In the genomic region with DNA sequence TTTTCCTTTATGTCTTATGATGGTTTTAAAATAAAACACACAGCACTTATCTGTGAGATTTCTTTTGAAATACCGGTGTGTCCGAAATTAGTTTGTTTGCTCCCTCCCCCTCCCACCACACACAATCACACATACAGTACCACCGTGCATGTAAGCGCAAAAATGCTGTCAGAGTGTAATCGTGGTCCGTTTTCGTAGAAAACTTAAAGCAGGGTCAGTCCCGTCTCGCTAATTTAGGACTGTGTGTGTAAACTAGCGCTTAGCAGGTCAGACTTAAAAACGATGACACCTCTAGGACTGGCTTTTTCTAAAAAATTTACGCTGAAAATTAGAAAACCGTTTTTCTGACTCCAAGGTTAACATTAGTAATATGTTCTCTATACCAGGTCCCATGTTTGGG, we compare ENCODE assay signal across 8 mouse cellular contexts.
DNase-seq lines count a peak whose midpoint lies in the region; ATAC-seq and TF ChIP-seq lines count a peak whose summit lies in the region.

No protein-coding gene starts in this region.

- peaks cover 14% of the 10 kb centered on the region for H3K27me3 ChIP-seq in heart, embryonic 10.5 days (ENCODE audit: insufficient read depth, poor library complexity, severe bottlenecking)
- H3K27me3 ChIP-seq in hindbrain, embryonic 10.5 days (ENCODE audit: insufficient read depth, poor library complexity, severe bottlenecking): peaks cover 47% of the 10 kb centered on the region
- H3K27me3 ChIP-seq in liver, embryonic 16.5 days (ENCODE audit: control insufficient read depth, insufficient read depth, low read depth, low read length): peaks cover 21% of the 10 kb centered on the region

- H3K4me3 ChIP-seq in heart, embryonic 10.5 days: peak overlapping the region; percentile 72
- peak overlapping the region; percentile 69 for H3K4me3 ChIP-seq in hindbrain, embryonic 10.5 days
- peak overlapping the region; percentile 46; the same call in 1 of the 2 replicates for H3K4me3 ChIP-seq in liver, embryonic 16.5 days (ENCODE audit: low read depth, low read length)

- no peaks in the 10 kb centered on the region for H3K9me3 ChIP-seq in heart, embryonic 10.5 days
- H3K9me3 ChIP-seq in hindbrain, embryonic 10.5 days: no peaks in the 10 kb centered on the region
- H3K9me3 ChIP-seq in liver, embryonic 16.5 days (replicated peaks; ENCODE audit: control insufficient read depth, low read length): no peaks in the 10 kb centered on the region

- no peak for ATAC-seq in liver, embryonic 16.5 days (ENCODE audit: low read depth)

- H3K36me3 ChIP-seq in heart, embryonic 10.5 days: no peaks in the 10 kb centered on the region
- H3K36me3 ChIP-seq in hindbrain, embryonic 10.5 days: no peaks in the 10 kb centered on the region
- no peaks in the 10 kb centered on the region for H3K36me3 ChIP-seq in liver, embryonic 16.5 days (ENCODE audit: control insufficient read depth, insufficient read depth)

- H3K4me1 ChIP-seq in heart, embryonic 10.5 days: peaks cover 25% of the 10 kb centered on the region
- H3K4me1 ChIP-seq in hindbrain, embryonic 10.5 days (replicated peaks): peaks cover 48% of the 10 kb centered on the region
- no peaks in the 10 kb centered on the region for H3K4me1 ChIP-seq in liver, embryonic 16.5 days (ENCODE audit: control insufficient read depth, low read depth, low read length)

- H3K9ac ChIP-seq in liver, embryonic 16.5 days (ENCODE audit: low read depth, low read length): no peak overlapping the region

- peak overlapping the region; percentile 65 for H3K4me2 ChIP-seq in liver, embryonic 16.5 days (ENCODE audit: low read depth, low read length)

- DNase-seq in heart, embryonic 10.5 days (ENCODE audit: low spot score): peak; percentile 22
- DNase-seq in heart, adult 9 months (ENCODE audit: low spot score in 2 of 2): no peak
- DNase-seq in brain, embryonic 14.5 days (ENCODE audit: low read depth): peak; percentile 40
- DNase-seq in hindbrain, embryonic 10.5 days (ENCODE audit: low spot score): no peak
- no peak for DNase-seq in ovary, postnatal 36 days (ENCODE audit: low spot score)
- no peak for DNase-seq in ovary, adult 18-20 months (ENCODE audit: low spot score)
- DNase-seq in gastrocnemius, adult 18-20 months (ENCODE audit: low spot score): no peak

- TF ChIP-seq POLR2A in brain, embryonic 14.5 days (IDR thresholded peaks at IDR 0.05; ENCODE audit: borderline replicate concordance, extremely low read depth, insufficient read depth, insufficient read length, poor library complexity, severe bottlenecking): no peak

- 2% methylated on average over 13 of the region's 13 CpGs for WGBS in heart, embryonic 10.5 days
- 2% methylated on average over 13 of the region's 13 CpGs for WGBS in hindbrain, embryonic 10.5 days
- 5% methylated on average over 13 of the region's 13 CpGs for WGBS in liver, embryonic 16.5 days (ENCODE audit: insufficient replicate concordance)

- H3K27ac ChIP-seq in heart, embryonic 10.5 days: peak overlapping the region; percentile 13; the same call in 1 of the 2 replicates
- H3K27ac ChIP-seq in hindbrain, embryonic 10.5 days: peak overlapping the region; percentile 89; the same call in 1 of the 2 replicates
- H3K27ac ChIP-seq in liver, embryonic 16.5 days (ENCODE audit: low read length): no peak overlapping the region

- no peak for TF ChIP-seq CTCF in brain, embryonic 14.5 days (IDR thresholded peaks at IDR 0.05; ENCODE audit: borderline replicate concordance, extremely low read depth, insufficient read depth, insufficient read length)

Comparison
In these comparisons a context has a peak if more than half of its experiments do, and no peak if none do; other contexts are left out.
1. DNase-seq: peak in heart, embryonic 10.5 days (single experiment) and brain, embryonic 14.5 days (single experiment); none in heart, adult 9 months (0 of 2), hindbrain, embryonic 10.5 days (single experiment), ovary, postnatal 36 days (single experiment), ovary, adult 18-20 months (single experiment) and gastrocnemius, adult 18-20 months (single experiment).
2. Peak in every context shown above with its lines, with median percentiles within 50 percentile points of each other: H3K4me3 ChIP-seq.